Mouse (Mus musculus) liver, embryonic 14.5 days (tissue): ENCODE results near the gene Olfr1173.

ENCODE experiments used
- CTCF ChIP-seq: IDR thresholded peaks from 2 replicates; pipeline ENCODE4 v1.5.1; 2016; ENCODE audit warnings: antibody characterized with exemption, low read depth, control low read depth
- EP300 ChIP-seq: IDR thresholded peaks from 2 replicates; pipeline ENCODE4 v1.6.1; 2016; ENCODE audit warnings: antibody characterized with exemption, low read depth

GRCm38 (mm10) chr2:88315035-88315434 lies 35.4 kb upstream of the Olfr1173 start, which contains the start of gene Olfr1174-ps:
- TF ChIP-seq CTCF (no peak), EP300 (no peak)
